Mouse (Mus musculus) intestine, embryonic 14.5 days (tissue): Measurements from ENCODE around the gene 0610030E20Rik. TPM values are rescaled to one million over a fixed set of nuclear protein-coding genes. Genes with fewer than 3 reads are reported as not detected.

Source experiments
- ATAC-seq: fragments of 200-750 bp; cut with Nextera tagmentation; replicated peaks from 2 replicates; pipeline ENCODE4 v1.8.0; 2017; ENCODE audit warnings: low read depth, moderate number of reproducible peaks, moderate TSS enrichment, moderate library complexity; ENCODE audit not compliant: low FRiP score, low TSS enrichment
- DNase-seq: peaks from one replicate; pipeline ENCODE4 v3.0.0-alpha.2; 2018; ENCODE audit warnings: low spot score
- H3K27ac ChIP-seq: fragments of 300-500 bp; sonication (generic); 2 replicates; pipeline ENCODE4 v1.5.1; 2014; ENCODE audit warnings: low read depth, mild to moderate bottlenecking, control low read depth
- H3K27me3 ChIP-seq: fragments of 300-500 bp; sonication (generic); replicated peaks from 2 replicates; pipeline ENCODE4 v1.6.1; 2014; ENCODE audit warnings: low read length, control low read depth; ENCODE audit not compliant: control insufficient read depth, insufficient read depth
- H3K36me3 ChIP-seq: fragments of 300-500 bp; sonication (generic); 2 replicates; pipeline ENCODE4 v1.6.1; 2014; ENCODE audit warnings: low read length, control low read depth; ENCODE audit not compliant: control insufficient read depth, insufficient read depth
- H3K4me1 ChIP-seq: fragments of 300-500 bp; sonication (generic); replicated peaks from 2 replicates; pipeline ENCODE4 v1.6.1; 2014; ENCODE audit warnings: low read length, control low read depth, mixed read lengths; ENCODE audit not compliant: control insufficient read depth, insufficient read depth
- H3K4me2 ChIP-seq: fragments of 300-500 bp; sonication (generic); 2 replicates; pipeline ENCODE4 v1.6.1; 2014; ENCODE audit warnings: low read length
- H3K4me3 ChIP-seq: fragments of 300-500 bp; sonication (generic); 2 replicates; pipeline ENCODE4 v1.5.1; 2014; ENCODE audit warnings: low read depth, low read length, control low read depth, mixed read lengths
- H3K9ac ChIP-seq: fragments of 300-500 bp; sonication (generic); 2 replicates; pipeline ENCODE4 v1.6.1; 2014; ENCODE audit warnings: mild to moderate bottlenecking, low read length
- H3K9me3 ChIP-seq: fragments of 300-500 bp; sonication (generic); 2 replicates; pipeline ENCODE4 v1.6.1; 2016; ENCODE audit warnings: low read length, control low read depth; ENCODE audit not compliant: control insufficient read depth
- WGBS: fragments of 180-500 bp; shearing (Covaris S2); extraction: QIAGEN DNeasy Blood & Tissue Kit; methylation state at CpG from one replicate; pipeline ENCODE4 v1.1.7; 2014; 5-methylcytosine and 5-hydroxymethylcytosine counted together
- polyA plus RNA-seq: library from polyadenylated mRNA; unstranded; fragments of >200 nt; fragmentation: Nextera tagmentation; extraction: Ambion mirVana; gene quantifications from 2 replicates; pipeline ENCODE4 v1.2.1, GENCODE M21; 2014

The 0610030E20Rik gene
- polyA plus RNA-seq = 25.0 and 27.6 TPM in 2 replicates

- Histone ChIP-seq H3K27me3 (no peaks in the 10 kb centered on the region), H3K4me2 (peak within 1 kb of the TSS; percentile 87), H3K9ac (peak within 1 kb of the TSS; percentile 73), H3K4me1 (peaks cover 23% of the 10 kb centered on the region), H3K4me3 (peak within 1 kb of the TSS; percentile 63), H3K27ac (peak within 1 kb of the TSS; percentile 83), H3K36me3 (peaks cover 29% of the 10 kb centered on the region), H3K9me3 (no peaks in the 10 kb centered on the region)
- ATAC-seq (peak; percentile 80), DNase-seq (peak; percentile 85)
- under 1% methylated on average over 62 of the region's 72 CpGs for WGBS
Observed at GRCm38 (mm10) chr6:72347166-72347941, at the start of gene 0610030E20Rik. Gene 0610030E20Rik (plus strand): TSS chr6:72347317.

- Histone ChIP-seq H3K4me1 (no peaks in the 10 kb centered on the region), H3K4me3 (no peak overlapping the region), H3K36me3 (no peaks in the 10 kb centered on the region), H3K9ac (no peak overlapping the region), H3K9me3 (no peaks in the 10 kb centered on the region), H3K27me3 (no peaks in the 10 kb centered on the region), H3K27ac (no peak overlapping the region), H3K4me2 (no peak overlapping the region)
- no peak for ATAC-seq
- no peak for DNase-seq
- 86% methylated on average over 3 of the region's 3 CpGs for WGBS
Observed at GRCm38 (mm10) chr6:72297825-72298224, 49.3 kb upstream of the 0610030E20Rik start.

- no peaks in the 10 kb centered on the region for H3K9me3 ChIP-seq
- H3K4me1 ChIP-seq = no peaks in the 10 kb centered on the region
- no peaks in the 10 kb centered on the region for H3K36me3 ChIP-seq
- no peak overlapping the region for H3K4me3 ChIP-seq
- no peak overlapping the region for H3K9ac ChIP-seq
- ATAC-seq = no peak
- 81% methylated on average over 11 of the region's 11 CpGs for WGBS
- no peak overlapping the region for H3K4me2 ChIP-seq
- no peak for DNase-seq
- H3K27ac ChIP-seq = no peak overlapping the region
- H3K27me3 ChIP-seq = no peaks in the 10 kb centered on the region
Observed at GRCm38 (mm10) chr6:72302349-72302925, 44.7 kb upstream of the 0610030E20Rik start.

- no peak overlapping the region for H3K4me2 ChIP-seq
- H3K9ac ChIP-seq = no peak overlapping the region
- H3K27me3 ChIP-seq = no peaks in the 10 kb centered on the region
- no peaks in the 10 kb centered on the region for H3K4me1 ChIP-seq
- ATAC-seq = no peak
- no peaks in the 10 kb centered on the region for H3K9me3 ChIP-seq
- DNase-seq = no peak
- no peaks in the 10 kb centered on the region for H3K36me3 ChIP-seq
- no peak overlapping the region for H3K4me3 ChIP-seq
- WGBS = 44% methylated on average over 9 of the region's 9 CpGs
- H3K27ac ChIP-seq = no peak overlapping the region
Observed at GRCm38 (mm10) chr6:72303510-72303909, 43.6 kb upstream of the 0610030E20Rik start.

- Histone ChIP-seq H3K4me3 (no peak overlapping the region), H3K27ac (no peak overlapping the region), H3K27me3 (no peaks in the 10 kb centered on the region), H3K9me3 (no peaks in the 10 kb centered on the region), H3K9ac (no peak overlapping the region), H3K4me2 (no peak overlapping the region), H3K36me3 (peaks cover 20% of the 10 kb centered on the region), H3K4me1 (no peaks in the 10 kb centered on the region)
- no peak for DNase-seq
- 84% methylated on average over 3 of the region's 3 CpGs for WGBS
- ATAC-seq = no peak
Observed at GRCm38 (mm10) chr6:72312198-72312597, 34.9 kb upstream of the 0610030E20Rik start.

GRCm38 (mm10) chr6:72313124-72313867, 33.8 kb upstream of the 0610030E20Rik start:
- Histone ChIP-seq H3K4me1 (no peaks in the 10 kb centered on the region), H3K27ac (no peak overlapping the region), H3K4me3 (no peak overlapping the region), H3K9ac (no peak overlapping the region), H3K4me2 (no peak overlapping the region), H3K27me3 (no peaks in the 10 kb centered on the region), H3K9me3 (no peaks in the 10 kb centered on the region), H3K36me3 (peaks cover 30% of the 10 kb centered on the region)
- DNase-seq = no peak
- no peak for ATAC-seq
- 90% methylated on average over 11 of the region's 11 CpGs for WGBS

- H3K9me3 ChIP-seq = no peaks in the 10 kb centered on the region
- H3K36me3 ChIP-seq = peaks cover 51% of the 10 kb centered on the region
- no peak for ATAC-seq
- no peaks in the 10 kb centered on the region for H3K4me1 ChIP-seq
- H3K4me2 ChIP-seq = no peak overlapping the region
- H3K27ac ChIP-seq = no peak overlapping the region
- DNase-seq = no peak
- 91% methylated on average over 2 of the region's 2 CpGs for WGBS
- H3K9ac ChIP-seq = no peak overlapping the region
- no peak overlapping the region for H3K4me3 ChIP-seq
- H3K27me3 ChIP-seq = no peaks in the 10 kb centered on the region
Observed at GRCm38 (mm10) chr6:72315384-72315783, 31.7 kb upstream of the 0610030E20Rik start.

- Histone ChIP-seq H3K9ac (no peak overlapping the region), H3K27ac (no peak overlapping the region), H3K4me3 (no peak overlapping the region), H3K36me3 (peaks cover 57% of the 10 kb centered on the region), H3K4me1 (no peaks in the 10 kb centered on the region), H3K27me3 (no peaks in the 10 kb centered on the region), H3K9me3 (no peaks in the 10 kb centered on the region), H3K4me2 (no peak overlapping the region)
- ATAC-seq (no peak), DNase-seq (no peak)
- WGBS = 57% methylated on average over 1 of the region's 1 CpGs
Observed at GRCm38 (mm10) chr6:72316044-72316443, 31.1 kb upstream of the 0610030E20Rik start.
